Comparison of ENCODE assay signal across 9 mouse cellular contexts in genomic region chr9:31914871-31915270, GRCm38 (mm10). TPM values are rescaled to one million over a fixed set of nuclear protein-coding genes. Genes with fewer than 3 reads are reported as not detected.
DNase-seq lines count a peak whose midpoint lies in the region; ATAC-seq and TF ChIP-seq lines count a peak whose summit lies in the region.
"Had no signal": no experiment of that assay in that cellular context is flagged by ENCODE, and none has a peak within 500 bp of the region (broad histone marks: within the 10 kb centered on the region; RNA-seq: fewer than 3 reads in every experiment).

No protein-coding gene starts in this region.

- peaks cover 28% of the 10 kb centered on the region for H3K4me1 ChIP-seq in heart, embryonic 10.5 days
- no peaks in the 10 kb centered on the region for H3K4me1 ChIP-seq in ES-E14 (ENCODE audit: control insufficient read depth in 2 of 2, insufficient read depth in 2 of 2, low read length in 2 of 2, poor library complexity in 1 of 2)
- peaks cover 35% of the 10 kb centered on the region for H3K4me1 ChIP-seq in embryonic facial prominence, embryonic 13.5 days
- H3K4me1 ChIP-seq in hindbrain, embryonic 14.5 days (replicated peaks; ENCODE audit: control insufficient read depth, insufficient read depth, low read length): peaks cover 15% of the 10 kb centered on the region; the same call in 1 of the 2 replicates
- peaks cover 3% of the 10 kb centered on the region; the same call in 1 of the 2 replicates for H3K4me1 ChIP-seq in midbrain, postnatal 0 days (ENCODE audit: insufficient read depth, low read length)

- WGBS in heart, embryonic 10.5 days: under 1% methylated on average over 34 of the region's 34 CpGs
- WGBS in embryonic facial prominence, embryonic 13.5 days: under 1% methylated on average over 34 of the region's 34 CpGs
- under 1% methylated on average over 34 of the region's 34 CpGs for WGBS in hindbrain, embryonic 14.5 days
- WGBS in midbrain, postnatal 0 days: under 1% methylated on average over 34 of the region's 34 CpGs

- no peak overlapping the region for H3K27ac ChIP-seq in heart, embryonic 10.5 days
- H3K27ac ChIP-seq in ES-E14 (ENCODE audit: insufficient read depth, low read depth, low read length, poor library complexity, severe bottlenecking): no peak overlapping the region
- no peak overlapping the region for H3K27ac ChIP-seq in embryonic facial prominence, embryonic 13.5 days
- H3K27ac ChIP-seq in hindbrain, embryonic 14.5 days: no peak overlapping the region
- H3K27ac ChIP-seq in midbrain, postnatal 0 days (ENCODE audit: low read depth, low read length): no peak overlapping the region

- intact Hi-C loops in heart, postnatal 25 days (cut with DNase I): no loop called here

- H3K4me2 ChIP-seq in embryonic facial prominence, embryonic 13.5 days: peak overlapping the region; percentile 99
- H3K4me2 ChIP-seq in hindbrain, embryonic 14.5 days (replicated peaks): peak overlapping the region; percentile 100
- peak overlapping the region; percentile 99 for H3K4me2 ChIP-seq in midbrain, postnatal 0 days (ENCODE audit: low read depth, low read length, poor library complexity, severe bottlenecking)

- no peak overlapping the region for H3K9ac ChIP-seq in ES-E14 (ENCODE audit: insufficient read depth, low read depth, low read length, poor library complexity, severe bottlenecking)
- no peak overlapping the region; the same call in 1 of the 2 replicates for H3K9ac ChIP-seq in embryonic facial prominence, embryonic 13.5 days
- no peak overlapping the region for H3K9ac ChIP-seq in hindbrain, embryonic 14.5 days
- H3K9ac ChIP-seq in midbrain, postnatal 0 days (replicated peaks; ENCODE audit: low read length, poor library complexity, severe bottlenecking): no peak overlapping the region

- peaks cover 99% of the 10 kb centered on the region for H3K27me3 ChIP-seq in heart, embryonic 10.5 days (ENCODE audit: insufficient read depth, poor library complexity, severe bottlenecking)
- peaks cover 96% of the 10 kb centered on the region for H3K27me3 ChIP-seq in embryonic facial prominence, embryonic 13.5 days
- peaks cover 97% of the 10 kb centered on the region for H3K27me3 ChIP-seq in hindbrain, embryonic 14.5 days (ENCODE audit: control insufficient read depth, insufficient read depth, low read length)
- H3K27me3 ChIP-seq in midbrain, postnatal 0 days (ENCODE audit: insufficient read depth, low read length): peaks cover 84% of the 10 kb centered on the region

- no peaks in the 10 kb centered on the region for H3K9me3 ChIP-seq in heart, embryonic 10.5 days
- no peaks in the 10 kb centered on the region for H3K9me3 ChIP-seq in ES-E14 (ENCODE audit: control insufficient read depth, insufficient read depth, low read depth, low read length)
- no peaks in the 10 kb centered on the region for H3K9me3 ChIP-seq in embryonic facial prominence, embryonic 13.5 days
- no peaks in the 10 kb centered on the region for H3K9me3 ChIP-seq in hindbrain, embryonic 14.5 days (ENCODE audit: control insufficient read depth, low read length)
- H3K9me3 ChIP-seq in midbrain, postnatal 0 days (ENCODE audit: low read length): no peaks in the 10 kb centered on the region

- H3K36me3 ChIP-seq in heart, embryonic 10.5 days: no peaks in the 10 kb centered on the region
- no peaks in the 10 kb centered on the region for H3K36me3 ChIP-seq in ES-E14 (ENCODE audit: control insufficient read depth, insufficient read depth, low read length, poor library complexity, severe bottlenecking)
- H3K36me3 ChIP-seq in embryonic facial prominence, embryonic 13.5 days: no peaks in the 10 kb centered on the region
- H3K36me3 ChIP-seq in hindbrain, embryonic 14.5 days (replicated peaks; ENCODE audit: control insufficient read depth, insufficient read depth): no peaks in the 10 kb centered on the region
- H3K36me3 ChIP-seq in midbrain, postnatal 0 days (ENCODE audit: insufficient read depth, low read length): no peaks in the 10 kb centered on the region

- H3K4me3 ChIP-seq in heart, embryonic 10.5 days: peak overlapping the region; percentile 68
- peak overlapping the region in 1 of 2 experiments; percentile 23; a peak in 2 of 4 replicates for H3K4me3 ChIP-seq in ES-E14 (ENCODE audit: insufficient read depth in 1 of 2, low read depth in 1 of 2, low read length in 2 of 2, poor library complexity in 1 of 2, severe bottlenecking in 1 of 2)
- peak overlapping the region; percentile 61 for H3K4me3 ChIP-seq in embryonic facial prominence, embryonic 13.5 days
- H3K4me3 ChIP-seq in hindbrain, embryonic 14.5 days (replicated peaks; ENCODE audit: low read length): peak overlapping the region; percentile 17; the same call in 1 of the 2 replicates
- peak overlapping the region; percentile 47; the same call in 1 of the 2 replicates for H3K4me3 ChIP-seq in midbrain, postnatal 0 days (ENCODE audit: low read depth, low read length)

- TF ChIP-seq CTCF in midbrain, postnatal 0 days (IDR thresholded peaks at IDR 0.05): no peak

- DNase-seq in heart, embryonic 10.5 days (ENCODE audit: low spot score): no peak
- DNase-seq in heart, postnatal 25 days (ENCODE audit: low spot score): no peak
- DNase-seq in ES-E14 (ENCODE audit: low read depth, low spot score): peak; percentile 26
- DNase-seq in hindbrain, embryonic 14.5 days (ENCODE audit: low spot score): no peak
- DNase-seq in midbrain, postnatal 0 days (ENCODE audit: low spot score): no peak
- DNase-seq in lung, adult 18-20 months: no peak

- in situ Hi-C loops in ES-E14 (cut with MboI; ENCODE audit: low sequenced_read_pairs in 2 of 2, unreplicated experiment in 2 of 2): loop anchor here (25.0 kb wide), 2 partner anchors 353 to 622 kb away; partner anchors contain the start of gene Fli1 (in 1 of the 2)

- no peak for ATAC-seq in embryonic facial prominence, embryonic 13.5 days (ENCODE audit: insufficient number of reproducible peaks, insufficient read depth, low FRiP score, low TSS enrichment, low read depth)
- ATAC-seq in hindbrain, embryonic 14.5 days (ENCODE audit: low FRiP score): no peak
- 0 out of 2 replicates have a peak, but pooled peaks have one; percentile 20 for ATAC-seq in midbrain, postnatal 0 days (ENCODE audit: low FRiP score)
- ATAC-seq in activated CD4-positive, CD25-positive, alpha-beta regulatory T cell, adult 4 months: no peak

TF ChIP-seq in ES-E14, 5 proteins besides CTCF, POLR2A, EP300 and RAD21:
- TF ChIP-seq MAFK (IDR thresholded peaks at IDR 0.05; ENCODE audit: insufficient read depth, low read depth, low read length) (no peak), HCFC1 (IDR thresholded peaks at IDR 0.05; ENCODE audit: borderline replicate concordance, insufficient read depth, low read length) (no peak), ZNF384 (IDR thresholded peaks at IDR 0.05; ENCODE audit: low read depth, low read length) (no peak), ZC3H11A (IDR thresholded peaks at IDR 0.05; ENCODE audit: borderline replicate concordance, low read depth, low read length) (no peak), CHD2 (IDR thresholded peaks at IDR 0.05; ENCODE audit: low read depth, low read length) (no peak)
TF ChIP-seq in ES-E14: peak in this region for 0.

RNA-seq across cellular contexts. Expression of gene Barx2, which starts 1.6 kb away (rescaled TPM):
- polyA plus RNA-seq in heart, embryonic 10.5 days (2016; fragmentation: Nextera tagmentation; extraction: Ambion mirVana): 0.21 and 0.26 TPM in 2 replicates
- total RNA-seq in heart, postnatal 25 days (2021): under 1 TPM; 0.14 to 0.16 TPM
- total RNA-seq in ES-E14 (2012; rRNA removed): 0.16 and 0.18 TPM in 2 replicates
- 1.6 and 2.2 TPM in 2 replicates for polyA plus RNA-seq in embryonic facial prominence, embryonic 13.5 days (2015; fragmentation: Nextera tagmentation; extraction: Ambion mirVana)
- polyA plus RNA-seq in hindbrain, embryonic 14.5 days (2014; fragmentation: Nextera tagmentation; extraction: Ambion mirVana): 0.17 TPM in 1 of 2 replicates, not detected in the other
- 1.9 and 2.9 TPM in 2 replicates for total RNA-seq in midbrain, postnatal 0 days (2014; rRNA removed)
- polyA plus RNA-seq in midbrain, postnatal 0 days (2015; fragmentation: Nextera tagmentation; extraction: Ambion mirVana): 0.27 and 0.79 TPM in 2 replicates
- polyA plus RNA-seq in activated CD4-positive, CD25-positive, alpha-beta regulatory T cell, adult 4 months (2017; shearing (Covaris generic)): under 1 TPM in 1 of 2 experiments, not detected in 1; 0.22 TPM
- total RNA-seq: heart, postnatal 14 days had no signal
